Mouse (Mus musculus) forebrain, embryonic 12.5 days (tissue): ENCODE measurements around the gene Tenm3. TPM values are rescaled to one million over a fixed set of nuclear protein-coding genes. Genes with fewer than 3 reads are reported as not detected.

ENCODE experiments used
- ATAC-seq: fragments of 200-750 bp; cut with Nextera tagmentation; 2 replicates; pipeline ENCODE4 v1.8.0; 2017; ENCODE audit warnings: moderate TSS enrichment; ENCODE audit not compliant: low FRiP score
- H3K27ac ChIP-seq: fragments of 300-500 bp; sonication (generic); 2 replicates; pipeline ENCODE4 v1.5.1; 2016; ENCODE audit warnings: mild to moderate bottlenecking
- H3K27me3 ChIP-seq: fragments of 300-500 bp; sonication (generic); 2 replicates; pipeline ENCODE4 v1.6.1; 2016; ENCODE audit warnings: mild to moderate bottlenecking
- H3K36me3 ChIP-seq: fragments of 300-500 bp; sonication (generic); replicated peaks from 2 replicates; pipeline ENCODE4 v1.6.1; 2016; ENCODE audit warnings: mild to moderate bottlenecking
- H3K4me1 ChIP-seq: fragments of 300-500 bp; sonication (generic); 2 replicates; pipeline ENCODE4 v1.6.1; 2016
- H3K4me2 ChIP-seq: fragments of 300-500 bp; sonication (generic); 2 replicates; pipeline ENCODE4 v1.6.1; 2016; ENCODE audit warnings: mild to moderate bottlenecking, moderate library complexity
- H3K4me3 ChIP-seq: fragments of 300-500 bp; sonication (generic); replicated peaks from 2 replicates; pipeline ENCODE4 v1.5.1; 2016; ENCODE audit warnings: mild to moderate bottlenecking
- H3K9ac ChIP-seq: fragments of 300-500 bp; sonication (generic); 2 replicates; pipeline ENCODE4 v1.6.1; 2016; ENCODE audit warnings: mild to moderate bottlenecking
- H3K9me3 ChIP-seq: fragments of 300-500 bp; sonication (generic); 2 replicates; pipeline ENCODE4 v1.6.1; 2016
- WGBS: fragments of 180-500 bp; shearing (Covaris S2); methylation state at CpG from one replicate; pipeline ENCODE4 v1.1.7; 2016; 5-methylcytosine and 5-hydroxymethylcytosine counted together
- polyA plus RNA-seq: library from polyadenylated mRNA; unstranded; fragments of >200 nt; fragmentation: Nextera tagmentation; extraction: Ambion mirVana; gene quantifications from 2 replicates; pipeline ENCODE4 v1.2.1, GENCODE M21; 2016

Gene Tenm3
- polyA plus RNA-seq, 1 experiment from 2014 or later: 42.0 TPM

DNA sequence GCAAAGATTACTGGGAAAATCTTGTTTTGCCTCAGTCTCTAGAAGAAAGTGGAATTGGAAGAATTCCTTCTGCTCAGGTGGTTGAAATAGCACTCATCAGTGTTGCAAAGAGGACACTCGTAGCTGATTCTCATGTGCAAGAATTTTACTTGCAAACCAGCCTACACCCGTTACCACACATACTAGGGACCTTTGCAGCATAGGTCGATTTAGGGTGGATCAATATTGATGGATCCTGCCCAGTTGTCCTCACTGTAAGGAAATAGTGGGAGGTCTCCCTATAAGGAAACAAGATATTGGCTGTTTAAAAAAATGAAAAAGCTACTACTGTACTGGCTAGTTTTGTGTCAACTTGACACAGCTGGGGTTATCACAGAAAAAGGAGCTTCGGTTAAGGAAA is 242.1 kb downstream of the Tenm3 start:
- ATAC-seq: no peak
- Histone ChIP-seq H3K9ac (no peak overlapping the region), H3K27ac (no peak overlapping the region), H3K4me1 (no peaks in the 10 kb centered on the region), H3K4me2 (no peak overlapping the region), H3K27me3 (no peaks in the 10 kb centered on the region), H3K4me3 (no peak overlapping the region), H3K9me3 (no peaks in the 10 kb centered on the region), H3K36me3 (no peaks in the 10 kb centered on the region)
- WGBS: 92% methylated on average over 4 of the region's 4 CpGs

DNA sequence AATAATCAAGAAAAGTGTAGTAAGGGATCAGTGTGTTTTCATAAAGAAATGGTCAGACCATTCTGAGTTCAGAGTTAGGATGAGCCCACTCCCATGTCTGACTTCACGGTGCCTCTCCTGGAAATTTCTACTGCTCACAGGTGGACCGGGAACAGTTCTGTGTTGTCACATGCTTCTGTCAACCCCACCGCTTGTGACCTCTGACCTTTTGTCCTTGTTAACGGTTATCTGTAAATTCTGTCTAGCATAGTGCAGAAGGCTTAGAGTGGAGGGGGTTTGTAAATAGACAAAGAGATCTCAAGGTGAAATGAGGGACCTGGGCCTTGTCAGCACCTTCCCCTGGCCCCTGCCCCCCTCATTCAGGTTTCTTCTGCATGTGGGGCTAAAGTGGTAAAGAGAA is 244.7 kb downstream of the Tenm3 start:
- H3K4me3 ChIP-seq: no peak overlapping the region
- 77% methylated on average over 4 of the region's 4 CpGs for WGBS
- H3K36me3 ChIP-seq: no peaks in the 10 kb centered on the region

DNA sequence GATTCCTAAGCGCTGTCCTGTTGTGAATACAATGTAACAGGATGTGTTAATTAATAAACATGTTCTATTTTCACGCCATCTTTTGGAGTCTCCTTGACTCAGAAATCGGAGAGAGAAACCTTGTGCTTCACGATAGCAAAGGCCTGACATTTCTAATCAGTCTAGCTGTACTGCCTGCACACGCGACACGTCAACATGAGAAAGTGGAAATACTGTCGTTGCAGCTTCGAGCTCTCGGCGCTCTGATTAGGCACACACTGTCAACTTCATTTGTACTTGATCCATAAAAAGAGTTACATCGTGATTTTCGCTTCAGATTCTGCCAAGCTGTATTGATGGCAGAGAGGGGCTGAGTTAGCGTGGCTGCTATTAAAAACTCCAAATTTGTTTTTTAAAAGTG is 247.4 kb downstream of the Tenm3 start:
- Histone ChIP-seq H3K36me3 (no peaks in the 10 kb centered on the region), H3K4me3 (no peak overlapping the region), H3K27ac (no peak overlapping the region), H3K27me3 (no peaks in the 10 kb centered on the region), H3K4me2 (no peak overlapping the region), H3K9ac (no peak overlapping the region), H3K4me1 (peaks cover 5% of the 10 kb centered on the region; the same call in 1 of the 2 replicates), H3K9me3 (no peaks in the 10 kb centered on the region)
- no peak for ATAC-seq
- WGBS: 85% methylated on average over 14 of the region's 14 CpGs

More for the DNA sequence above, 244.7 kb downstream of the Tenm3 start:
- Histone ChIP-seq H3K27ac (no peak overlapping the region), H3K4me2 (no peak overlapping the region), H3K27me3 (no peaks in the 10 kb centered on the region), H3K9me3 (no peaks in the 10 kb centered on the region), H3K4me1 (0 out of 2 replicates have a peak, but pooled peaks cover 5% of the 10 kb centered on the region), H3K9ac (no peak overlapping the region)
- no peak for ATAC-seq

DNA sequence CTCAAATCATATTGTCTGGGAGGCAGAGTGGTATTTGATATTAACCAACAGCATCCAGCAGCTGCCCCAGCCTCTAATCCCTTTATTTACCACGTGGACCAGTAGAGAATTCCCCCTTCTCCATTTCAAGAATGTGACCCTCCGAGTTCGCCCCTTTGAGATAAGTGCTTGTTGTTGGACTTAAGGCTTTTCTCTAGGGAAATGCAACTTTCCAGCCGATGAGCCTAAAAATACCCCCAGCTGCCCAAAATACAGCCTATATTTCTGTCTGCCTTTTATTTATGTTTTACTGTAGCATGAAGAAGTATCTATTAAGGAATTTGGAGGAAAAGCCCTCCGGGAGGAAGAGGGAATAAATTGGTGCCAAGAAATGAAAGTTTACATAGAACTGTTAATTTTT is 251.9 kb downstream of the Tenm3 start:
- WGBS: 40% methylated on average over 5 of the region's 5 CpGs
- no peaks in the 10 kb centered on the region for H3K9me3 ChIP-seq
- H3K9ac ChIP-seq: no peak overlapping the region
- H3K4me2 ChIP-seq: no peak overlapping the region
- no peak overlapping the region for H3K4me3 ChIP-seq
- no peaks in the 10 kb centered on the region for H3K27me3 ChIP-seq
- ATAC-seq: no peak
- no peaks in the 10 kb centered on the region for H3K36me3 ChIP-seq
- H3K4me1 ChIP-seq: peaks cover 5% of the 10 kb centered on the region; the same call in 1 of the 2 replicates
- H3K27ac ChIP-seq: no peak overlapping the region

DNA sequence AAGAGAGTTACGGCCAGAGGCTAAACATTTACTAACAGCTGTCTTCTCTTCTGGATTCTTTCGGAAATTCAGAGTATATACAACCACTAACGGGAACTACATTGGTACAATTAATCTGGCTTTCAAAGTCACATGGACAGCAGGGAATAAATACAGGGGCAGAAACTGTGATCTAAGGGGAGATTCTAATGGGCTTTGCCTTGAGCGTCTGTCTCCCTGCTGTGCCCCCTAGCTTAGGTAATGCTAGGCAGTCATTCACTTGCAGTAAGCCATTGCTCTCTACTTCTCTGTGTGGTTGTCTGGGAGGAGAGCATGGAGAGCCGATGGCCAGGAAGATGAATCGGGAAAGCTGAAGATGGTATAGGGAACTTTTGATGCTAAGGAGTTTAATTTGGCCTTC is 264.0 kb downstream of the Tenm3 start:
- 10% methylated on average over 6 of the region's 6 CpGs for WGBS
- H3K27ac ChIP-seq: no peak overlapping the region
- peaks cover 22% of the 10 kb centered on the region for H3K4me1 ChIP-seq
- no peak for ATAC-seq
- no peak overlapping the region for H3K9ac ChIP-seq
- H3K9me3 ChIP-seq: no peaks in the 10 kb centered on the region
- 0 out of 2 replicates have a peak, but pooled peaks cover 4% of the 10 kb centered on the region for H3K27me3 ChIP-seq
- 0 out of 2 replicates have a peak overlapping the region, but pooled peaks have one; percentile 1 for H3K4me2 ChIP-seq
- no peak overlapping the region for H3K4me3 ChIP-seq
- H3K36me3 ChIP-seq: no peaks in the 10 kb centered on the region

DNA sequence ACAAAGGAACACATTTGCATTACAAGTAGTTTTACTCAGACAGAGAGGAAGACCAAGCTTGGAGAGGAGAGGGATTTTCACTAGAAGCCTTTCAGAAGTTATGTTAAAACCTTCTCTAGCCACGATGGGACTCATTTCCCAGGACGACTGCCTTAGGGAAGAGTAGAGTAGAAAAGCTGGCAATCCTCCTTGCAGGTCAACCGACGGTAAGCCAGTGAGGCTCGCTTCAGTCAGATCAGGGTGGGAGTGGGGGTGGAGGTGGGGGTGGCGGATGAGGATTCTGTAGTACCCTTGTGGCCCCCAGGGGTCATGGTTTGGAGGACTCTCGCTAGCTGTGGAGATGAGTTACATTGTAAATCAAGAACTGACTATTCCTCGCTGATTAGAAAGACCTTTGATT is 264.6 kb downstream of the Tenm3 start:
- no peak for ATAC-seq
- no peak overlapping the region for H3K4me3 ChIP-seq
- H3K36me3 ChIP-seq: no peaks in the 10 kb centered on the region
- H3K4me1 ChIP-seq: peaks cover 22% of the 10 kb centered on the region
- 0 out of 2 replicates have a peak overlapping the region, but pooled peaks have one; percentile 1 for H3K4me2 ChIP-seq
- H3K9ac ChIP-seq: no peak overlapping the region
- H3K27me3 ChIP-seq: 0 out of 2 replicates have a peak, but pooled peaks cover 4% of the 10 kb centered on the region
- WGBS: 6% methylated on average over 8 of the region's 8 CpGs
- H3K9me3 ChIP-seq: no peaks in the 10 kb centered on the region
- H3K27ac ChIP-seq: no peak overlapping the region

DNA sequence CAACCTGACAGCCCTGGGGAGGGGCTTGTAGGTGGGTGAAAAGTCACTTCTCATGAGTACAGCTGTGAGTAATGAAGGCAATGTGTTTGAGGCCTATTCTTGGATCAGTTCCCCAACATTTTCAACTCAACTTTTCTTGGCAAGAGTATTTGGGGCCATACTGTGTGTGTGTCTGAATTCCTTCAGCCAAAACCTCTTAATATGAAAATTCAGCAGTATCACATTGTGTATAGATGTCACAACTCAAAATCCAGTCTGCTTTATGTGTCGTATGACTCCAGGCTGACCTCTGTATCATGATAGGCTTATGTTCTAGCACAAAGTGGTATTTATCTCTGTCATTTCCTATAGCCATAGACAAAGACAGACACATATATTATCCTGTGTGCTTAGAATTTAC is 270.8 kb downstream of the Tenm3 start:
- Histone ChIP-seq H3K4me3 (no peak overlapping the region), H3K27ac (no peak overlapping the region), H3K4me2 (no peak overlapping the region), H3K4me1 (peaks cover 15% of the 10 kb centered on the region), H3K36me3 (no peaks in the 10 kb centered on the region), H3K9me3 (no peaks in the 10 kb centered on the region), H3K9ac (no peak overlapping the region), H3K27me3 (no peaks in the 10 kb centered on the region)
- WGBS: 85% methylated on average over 1 of the region's 1 CpGs
- ATAC-seq: no peak

DNA sequence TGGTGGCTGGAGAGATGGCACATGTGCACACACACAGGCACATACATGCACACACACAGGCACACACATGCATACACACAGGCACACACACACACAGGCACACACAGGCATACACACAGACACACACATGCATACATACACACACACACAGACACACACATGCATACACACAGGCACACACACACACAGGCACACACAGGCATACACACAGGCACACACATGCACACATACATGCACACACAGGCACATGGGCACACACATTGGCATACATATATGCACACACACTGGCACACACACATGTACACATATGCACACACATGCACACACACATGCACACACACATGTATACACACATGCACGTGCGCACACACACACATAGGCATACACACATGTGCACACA is 271.4 kb downstream of the Tenm3 start:
- Histone ChIP-seq H3K4me3 (no peak overlapping the region), H3K4me1 (peaks cover 21% of the 10 kb centered on the region), H3K9me3 (no peaks in the 10 kb centered on the region), H3K4me2 (no peak overlapping the region), H3K27ac (no peak overlapping the region), H3K27me3 (no peaks in the 10 kb centered on the region), H3K9ac (no peak overlapping the region), H3K36me3 (no peaks in the 10 kb centered on the region)
- no peak for ATAC-seq
- 96% methylated on average over 2 of the region's 2 CpGs for WGBS

DNA sequence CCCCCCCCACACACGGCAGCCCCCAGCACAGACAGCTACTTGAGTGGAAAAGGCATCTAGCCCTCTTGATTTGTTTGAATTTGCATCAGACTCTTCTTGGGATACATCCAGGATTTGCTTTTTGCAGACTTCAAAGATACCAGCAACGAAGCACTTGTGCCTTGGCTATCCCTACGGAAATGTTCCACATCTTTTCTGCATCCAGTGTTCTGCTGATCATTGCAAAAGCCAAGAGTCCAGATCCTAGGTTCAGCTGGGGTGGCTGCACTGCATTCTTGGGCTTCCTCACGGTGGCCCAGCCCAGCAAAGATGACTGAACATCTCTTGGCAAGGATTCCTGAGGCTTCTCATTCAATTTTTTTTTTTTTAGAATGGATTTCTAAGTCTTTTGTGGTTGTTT is 275.1 kb downstream of the Tenm3 start:
- Histone ChIP-seq H3K9me3 (no peaks in the 10 kb centered on the region), H3K36me3 (no peaks in the 10 kb centered on the region), H3K27me3 (no peaks in the 10 kb centered on the region), H3K27ac (peak overlapping the region; percentile 53; the same call in 1 of the 2 replicates), H3K9ac (no peak overlapping the region), H3K4me2 (no peak overlapping the region), H3K4me3 (no peak overlapping the region), H3K4me1 (peaks cover 23% of the 10 kb centered on the region)
- 44% methylated on average over 4 of the region's 4 CpGs for WGBS
- no peak for ATAC-seq

DNA sequence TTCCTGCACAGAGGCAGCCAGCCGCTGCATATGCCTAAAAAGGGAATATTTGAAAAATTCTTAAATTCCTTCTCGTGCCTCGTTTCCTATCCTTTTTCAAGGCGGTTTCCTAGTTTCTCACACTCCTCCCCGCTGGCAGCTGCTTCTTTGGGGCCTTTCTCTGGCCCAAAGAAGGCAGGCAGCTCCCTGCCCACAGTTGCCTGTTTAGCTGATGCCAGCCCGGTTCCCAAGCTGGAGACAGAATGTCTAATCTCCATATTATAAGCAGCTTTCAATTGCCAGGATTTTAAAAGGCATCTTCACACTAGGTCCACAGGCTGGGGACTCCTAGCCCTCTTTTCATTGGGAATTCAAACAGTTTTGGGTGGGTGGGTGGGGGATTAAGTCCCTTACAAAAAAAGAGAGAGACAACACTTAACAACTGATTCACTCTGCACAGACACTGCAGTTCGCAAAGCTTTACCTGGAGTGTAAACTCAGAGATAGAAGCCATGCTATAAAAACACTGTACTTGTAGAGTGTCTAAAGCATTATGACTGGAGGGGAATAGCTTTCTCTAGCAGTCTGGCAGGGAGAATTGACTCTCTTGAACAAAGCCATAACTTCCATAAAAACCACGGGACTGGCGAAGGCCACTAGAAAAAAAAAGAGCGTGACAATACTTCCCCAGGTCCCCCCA is 275.7 kb downstream of the Tenm3 start:
- WGBS: 36% methylated on average over 10 of the region's 10 CpGs
- peaks cover 23% of the 10 kb centered on the region for H3K4me1 ChIP-seq
- H3K9me3 ChIP-seq: no peaks in the 10 kb centered on the region
- no peak overlapping the region for H3K9ac ChIP-seq
- H3K4me2 ChIP-seq: no peak overlapping the region
- no peaks in the 10 kb centered on the region for H3K27me3 ChIP-seq
- no peaks in the 10 kb centered on the region for H3K36me3 ChIP-seq
- ATAC-seq: no peak
- peak overlapping the region; percentile 53; the same call in 1 of the 2 replicates for H3K27ac ChIP-seq
- H3K4me3 ChIP-seq: no peak overlapping the region

DNA sequence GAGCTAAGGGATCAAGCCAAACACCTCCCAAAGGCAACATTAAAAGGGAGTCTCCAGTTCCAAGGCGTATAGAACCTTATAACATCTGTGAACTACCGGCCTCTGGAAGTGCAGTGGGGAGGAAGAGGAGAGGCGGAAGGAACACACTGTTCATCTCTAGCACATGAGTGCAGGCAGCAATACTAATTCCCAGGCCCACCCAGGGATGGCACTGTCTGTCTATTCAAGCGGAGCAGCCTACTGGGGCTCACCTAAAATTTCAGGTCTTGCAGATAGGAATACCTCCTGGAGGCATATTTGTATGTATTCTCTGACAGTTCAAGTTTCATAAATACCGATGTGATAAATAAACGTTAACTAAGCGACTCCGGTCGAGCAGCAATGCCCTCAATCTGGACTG is 283.5 kb downstream of the Tenm3 start:
- no peak overlapping the region for H3K4me3 ChIP-seq
- ATAC-seq: no peak
- H3K4me2 ChIP-seq: no peak overlapping the region
- H3K9me3 ChIP-seq: no peaks in the 10 kb centered on the region
- H3K27ac ChIP-seq: no peak overlapping the region
- H3K4me1 ChIP-seq: peaks cover 6% of the 10 kb centered on the region; the same call in 1 of the 2 replicates
- no peaks in the 10 kb centered on the region for H3K36me3 ChIP-seq
- peaks cover 8% of the 10 kb centered on the region; the same call in 1 of the 2 replicates for H3K27me3 ChIP-seq
- 81% methylated on average over 9 of the region's 9 CpGs for WGBS
- no peak overlapping the region for H3K9ac ChIP-seq

DNA sequence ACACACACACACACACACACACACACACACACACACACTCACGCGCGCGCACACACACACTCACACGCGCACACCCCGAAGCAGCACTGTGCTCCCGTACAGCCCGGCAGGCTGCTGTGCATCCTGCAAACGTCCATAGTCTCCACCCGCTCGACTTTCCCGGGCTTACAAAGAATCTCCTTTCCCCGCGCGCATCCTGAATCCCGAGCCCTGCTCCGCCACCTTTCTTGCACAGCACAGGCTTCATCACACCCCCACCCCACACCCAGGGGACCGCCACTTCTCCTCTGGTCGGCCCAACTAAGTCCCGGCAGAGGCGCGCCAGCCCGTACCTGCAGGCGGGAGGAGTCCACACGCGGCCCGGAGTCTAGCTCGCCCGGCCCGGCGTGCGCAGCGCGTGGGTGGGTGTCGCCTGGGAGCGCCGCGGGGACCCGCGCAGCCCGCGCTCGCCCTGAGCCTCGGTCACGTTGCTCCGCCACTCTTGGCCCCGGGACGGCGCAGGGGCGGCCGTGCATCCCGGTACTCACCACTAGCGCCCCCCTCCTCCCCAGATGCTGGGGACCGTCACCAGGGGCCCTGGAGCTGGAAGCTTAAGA is 288.1 kb downstream of the Tenm3 start:
- H3K4me3 ChIP-seq: peak overlapping the region; percentile 82
- peak; percentile 81 for ATAC-seq
- peak overlapping the region; percentile 97 for H3K27ac ChIP-seq
- no peaks in the 10 kb centered on the region for H3K36me3 ChIP-seq
- peak overlapping the region; percentile 85 for H3K4me2 ChIP-seq
- peaks cover 8% of the 10 kb centered on the region; the same call in 1 of the 2 replicates for H3K27me3 ChIP-seq
- H3K9ac ChIP-seq: peak overlapping the region; percentile 85
- WGBS: under 1% methylated on average over 55 of the region's 55 CpGs
- H3K9me3 ChIP-seq: no peaks in the 10 kb centered on the region
- H3K4me1 ChIP-seq: peaks cover 20% of the 10 kb centered on the region
